Mouse (Mus musculus): ENCODE data around the gene Fancg.

- TF ChIP-seq POLR2A (IDR thresholded peaks at IDR 0.05; ENCODE audit: borderline replicate concordance, extremely low read depth, insufficient read depth, insufficient read length, poor library complexity, severe bottlenecking) (no peak), CTCF (IDR thresholded peaks at IDR 0.05; ENCODE audit: borderline replicate concordance, extremely low read depth, insufficient read depth, insufficient read length) (no peak)
Measured at GRCm38 (mm10) chr4:43058392-43058752, 48.1 kb upstream of the Fancg start.

Data from brain, embryonic 14.5 days (tissue).